Mouse (Mus musculus) spleen, postnatal 36 days (tissue): ENCODE results near the gene Fam243.

Experiments used
- DNase-seq, 2 experiments: peaks; one replicate each; pipeline ENCODE4 v3.0.0; 2022; ENCODE audit warnings: low spot score in 2 of 2, mixed read lengths in 1 of 2

Gene Fam243

GRCm38 (mm10) chr16:92319353-92320109, 1.7 kb downstream of the Fam243 start:
- peak; percentile 54 to 63 for DNase-seq

- no peak for DNase-seq
Observed at GRCm38 (mm10) chr16:92316049-92316738, 5.0 kb downstream of the Fam243 start.

GRCm38 (mm10) chr16:92313953-92314741, 7.1 kb downstream of the Fam243 start:
- DNase-seq, result peak in 1 of 2 experiments; percentile 27

- no peak for DNase-seq
Observed at GRCm38 (mm10) chr16:92309126-92309525, 12.1 kb downstream of the Fam243 start.

- DNase-seq, result no peak
Observed at GRCm38 (mm10) chr16:92307947-92308346, 13.3 kb downstream of the Fam243 start.

- no peak for DNase-seq
Observed at GRCm38 (mm10) chr16:92305519-92305918, 15.7 kb downstream of the Fam243 start.

- DNase-seq, result no peak
Observed at GRCm38 (mm10) chr16:92302506-92302905, 18.7 kb downstream of the Fam243 start.

GRCm38 (mm10) chr16:92301989-92302388, 19.3 kb downstream of the Fam243 start:
- no peak for DNase-seq

- no peak for DNase-seq
Observed at GRCm38 (mm10) chr16:92301412-92301806, 19.8 kb downstream of the Fam243 start.

- peak; percentile 92 to 95 for DNase-seq
Observed at GRCm38 (mm10) chr16:92300649-92301411, 20.4 kb downstream of the Fam243 start, which contains the start of gene Smim11. TSS of gene Smim11 (plus strand) at chr16:92301286.

- DNase-seq, result no peak
Observed at GRCm38 (mm10) chr16:92295328-92295727, 25.9 kb downstream of the Fam243 start.

GRCm38 (mm10) chr16:92294267-92294970, 26.8 kb downstream of the Fam243 start:
- DNase-seq, result no peak

- DNase-seq, result no peak
Observed at GRCm38 (mm10) chr16:92292101-92292500, 29.1 kb downstream of the Fam243 start, which contains the start of gene Kcne2. TSS of gene Kcne2 (plus strand) at chr16:92292389.

GRCm38 (mm10) chr16:92290045-92290444, 31.2 kb downstream of the Fam243 start:
- DNase-seq, result no peak

GRCm38 (mm10) chr16:92288778-92289177, 32.5 kb downstream of the Fam243 start:
- no peak for DNase-seq

GRCm38 (mm10) chr16:92286609-92287008, 34.6 kb downstream of the Fam243 start:
- peak; percentile 41 to 56 for DNase-seq

- DNase-seq, result no peak
Observed at GRCm38 (mm10) chr16:92285068-92285467, 36.2 kb downstream of the Fam243 start.

GRCm38 (mm10) chr16:92282671-92283070, 38.6 kb downstream of the Fam243 start:
- no peak for DNase-seq

- DNase-seq, result no peak
Observed at GRCm38 (mm10) chr16:92275526-92275925, 45.7 kb downstream of the Fam243 start.

GRCm38 (mm10) chr16:92274516-92274915, 46.7 kb downstream of the Fam243 start:
- no peak for DNase-seq
